Mouse (Mus musculus) kidney, postnatal 25 days (tissue): ENCODE measurements around the gene Naxe.
A peak's percentile ranks its signal among the peaks of the same experiment; 100 is the strongest.

Experiments used
- DNase-seq, 2 experiments: peaks; one replicate each; pipeline ENCODE4 v3.0.0; 2021; ENCODE audit warnings: mixed read lengths in 2 of 2

The Naxe gene

DNA sequence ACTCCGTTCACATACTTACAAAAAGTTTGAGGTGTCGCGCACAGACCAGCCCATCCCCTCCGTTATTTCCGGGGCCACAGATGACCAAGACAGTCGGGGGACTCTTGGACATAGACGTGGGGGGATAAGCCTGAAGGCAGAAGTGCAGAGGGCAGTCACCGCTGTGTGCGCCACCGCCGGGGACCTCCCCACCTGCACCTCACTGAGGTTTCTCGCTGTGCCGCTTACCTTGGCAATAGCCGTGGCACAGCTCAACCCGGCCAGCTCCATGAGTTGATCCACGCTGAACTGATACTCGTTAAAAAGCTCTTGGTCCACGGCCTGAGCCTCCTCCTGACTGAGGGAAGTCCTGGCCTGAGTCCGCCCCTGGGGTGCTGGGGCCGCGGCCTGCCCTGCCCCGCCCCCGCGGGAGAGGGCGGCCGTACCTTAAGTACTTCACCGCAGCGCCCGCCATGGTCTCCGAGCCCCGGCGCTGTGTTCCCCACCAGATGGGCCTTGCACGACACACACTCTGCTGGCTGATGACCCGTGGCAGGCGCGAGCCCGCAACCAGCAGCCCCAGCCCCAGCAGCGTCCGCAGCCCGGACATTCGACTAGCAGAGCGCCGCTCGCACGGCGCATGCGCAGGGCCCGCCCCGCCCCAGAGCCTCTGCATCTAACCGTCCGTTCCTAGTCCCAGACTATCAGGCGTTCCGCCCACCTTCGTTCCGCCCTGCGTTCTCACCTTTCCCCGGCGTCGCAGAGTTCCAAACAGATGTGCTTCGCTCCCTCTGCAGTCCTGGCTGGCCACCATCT, at the start of gene Naxe:
Gene Naxe, minus strand, starts transcription at position 594 of the 795 bp plus-strand sequence.
- peak; percentile 87 to 93 for DNase-seq

GRCm38 (mm10) chr3:88106126-88106525, 47.8 kb upstream of the Naxe start:
- DNase-seq = no peak

GRCm38 (mm10) chr3:88102611-88103010, 44.3 kb upstream of the Naxe start:
- peak; percentile 30 to 64 for DNase-seq

DNA sequence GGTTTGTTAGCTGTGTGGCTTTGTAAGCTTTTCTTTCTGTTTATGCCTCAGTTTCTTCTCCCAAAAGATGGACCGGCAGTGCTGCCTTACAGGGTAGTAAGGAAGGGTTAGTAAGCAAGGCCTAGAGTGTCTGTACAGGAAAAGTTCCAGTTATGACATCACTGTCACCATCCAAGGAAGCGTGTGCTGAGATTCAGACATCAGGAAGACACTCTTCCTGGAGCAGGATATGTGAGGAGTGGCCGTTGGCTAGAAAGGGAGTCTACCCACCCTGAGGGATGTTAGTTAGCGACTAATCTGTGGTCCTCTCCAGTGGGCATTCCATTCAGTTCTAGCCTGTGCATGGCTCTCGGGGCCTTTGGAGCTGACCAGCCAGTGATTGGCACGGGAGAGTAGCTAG, 43.9 kb upstream of the Naxe start:
- no peak for DNase-seq

- no peak for DNase-seq
These were observed 43.4 kb upstream of the Naxe start for GRCm38 (mm10) chr3:88101736-88102135.

DNA sequence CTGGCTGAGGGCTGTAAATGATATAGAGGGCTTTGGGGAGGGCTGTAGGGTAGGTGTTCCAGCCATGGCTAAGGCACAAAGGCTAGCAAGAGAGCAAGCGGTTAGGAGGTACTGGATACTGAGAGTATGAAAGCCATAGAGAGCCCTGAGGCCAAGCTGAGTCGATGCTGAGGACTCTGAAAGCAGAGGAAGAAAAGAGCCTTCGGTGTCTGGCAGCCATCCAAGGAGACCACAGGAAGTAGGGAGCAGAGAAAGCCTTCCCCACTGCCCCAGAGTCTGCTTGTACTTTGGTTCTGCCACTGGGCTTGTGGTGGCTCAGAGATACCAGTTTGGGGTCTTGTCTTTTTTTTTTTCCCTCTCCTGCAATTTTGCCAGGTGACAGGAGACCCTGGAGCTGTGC, 42.0 kb upstream of the Naxe start:
- DNase-seq = peak in 1 of 2 experiments; percentile 14

DNA sequence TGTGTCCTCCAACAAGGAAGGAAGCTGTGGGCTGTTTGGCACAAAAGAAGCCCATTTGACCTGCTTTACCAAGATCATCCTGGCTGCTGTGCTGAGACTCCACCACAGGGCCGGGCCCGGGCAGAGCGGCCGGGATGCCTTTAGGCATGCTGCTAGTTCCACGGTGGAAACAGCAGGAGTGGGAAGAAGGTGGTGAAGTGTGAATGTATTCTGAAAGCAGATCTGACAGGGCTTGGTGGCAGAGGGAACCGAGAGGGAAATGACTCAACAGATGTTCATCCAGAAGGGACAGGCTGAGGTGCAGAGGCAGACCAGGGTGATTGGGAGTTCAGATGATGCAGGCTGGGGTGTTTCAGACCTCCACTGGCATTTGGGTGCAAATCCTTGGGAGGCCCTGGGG, 39.4 kb upstream of the Naxe start:
- no peak for DNase-seq

- DNase-seq = no peak
These were observed 35.8 kb upstream of the Naxe start for GRCm38 (mm10) chr3:88094126-88094525.

DNA sequence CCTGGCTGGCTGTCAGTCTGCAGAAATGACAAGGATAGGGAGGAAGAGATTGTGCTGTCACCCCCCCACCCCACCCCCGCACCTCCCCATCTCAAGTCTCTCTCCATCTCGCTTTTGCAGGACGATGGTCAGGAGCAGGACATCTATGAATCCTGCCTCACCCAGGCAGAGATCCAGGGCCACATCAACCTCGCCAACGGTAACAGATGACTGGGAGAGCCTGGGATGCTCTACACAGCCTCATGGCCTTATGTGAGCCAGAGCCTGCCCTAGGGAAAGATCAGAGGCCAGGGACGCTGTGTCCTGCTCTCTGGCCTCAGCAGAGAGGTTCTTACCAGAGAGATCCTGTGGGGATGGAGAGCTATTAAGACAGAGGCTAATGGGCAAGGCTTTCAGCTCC, 32.3 kb upstream of the Naxe start:
- no peak for DNase-seq

- DNase-seq = no peak
These were observed 31.8 kb upstream of the Naxe start for GRCm38 (mm10) chr3:88090106-88090505.

- peak in 1 of 2 experiments; percentile 52 for DNase-seq
These were observed 29.4 kb upstream of the Naxe start for GRCm38 (mm10) chr3:88087688-88088087.

DNA sequence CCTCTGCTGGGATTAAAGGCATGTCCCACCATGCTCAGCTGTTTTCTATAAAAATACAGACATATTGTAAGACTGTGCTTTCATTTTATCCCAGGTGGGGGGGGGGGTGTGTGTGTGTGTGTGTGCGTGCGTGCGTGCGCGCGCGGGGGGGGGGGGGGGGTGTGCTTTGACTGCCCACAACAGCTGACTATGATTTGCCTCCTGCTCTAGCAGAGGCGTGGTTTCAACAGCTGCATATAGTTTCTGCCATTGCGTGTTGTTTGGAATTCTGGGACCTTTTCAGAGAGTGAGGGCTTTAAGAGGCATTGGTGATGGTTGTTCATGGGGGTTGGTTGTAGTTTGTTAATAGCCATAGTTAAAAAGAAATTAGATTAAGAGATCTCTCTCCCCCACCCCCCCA, 27.2 kb upstream of the Naxe start:
- DNase-seq = no peak

- DNase-seq = no peak
These were observed 25.7 kb upstream of the Naxe start for GRCm38 (mm10) chr3:88084001-88084400.

- DNase-seq = no peak
These were observed 24.4 kb upstream of the Naxe start for GRCm38 (mm10) chr3:88082663-88083062.

GRCm38 (mm10) chr3:88082224-88082618, 23.9 kb upstream of the Naxe start:
- DNase-seq = no peak

DNA sequence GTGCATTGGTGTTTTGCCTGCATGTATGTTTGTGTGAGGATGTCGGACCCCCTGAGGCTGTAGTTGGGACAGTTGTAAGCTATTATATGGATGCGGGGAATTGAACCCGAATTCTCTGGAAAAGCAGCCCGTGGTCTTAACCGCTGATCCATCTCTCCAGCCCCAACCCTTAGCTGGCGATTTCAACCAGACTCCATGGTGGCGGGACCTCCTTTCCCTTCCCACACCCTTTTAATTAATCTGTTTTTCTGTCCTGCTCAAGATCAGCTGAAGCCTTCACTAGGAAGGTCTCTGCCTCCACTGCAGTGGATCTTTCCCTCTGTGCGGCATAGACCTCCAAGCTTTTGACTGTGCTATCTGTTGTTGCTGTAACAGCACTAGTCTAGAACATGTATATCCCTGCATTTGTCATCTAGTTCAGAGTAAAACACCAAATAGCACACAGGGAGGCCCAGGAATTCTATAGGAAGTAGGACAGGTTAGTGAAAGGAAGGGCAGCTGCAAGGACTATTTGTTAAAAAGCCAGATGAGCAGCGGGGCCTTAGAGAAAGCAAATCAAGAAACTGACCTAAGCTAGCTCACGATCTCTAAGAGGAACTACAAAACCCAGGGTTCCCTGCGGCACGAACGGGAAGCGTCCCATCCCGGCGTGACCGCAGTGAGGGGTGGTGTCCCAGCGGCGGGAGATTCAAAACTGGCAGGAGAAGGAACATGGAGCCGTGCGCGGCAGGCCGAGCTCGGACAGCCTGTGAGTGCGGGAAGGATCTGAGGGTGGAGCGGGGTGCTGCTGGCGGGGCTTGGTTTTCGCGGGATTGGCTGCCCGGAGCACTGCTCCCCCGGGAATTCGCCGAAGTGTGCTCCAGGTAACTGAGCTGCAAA, 23.3 kb upstream of the Naxe start, which contains the start of gene Iqgap3:
Gene Iqgap3, plus strand, starts transcription at position 627 of the 879 bp plus-strand sequence.
- DNase-seq = peak; percentile 94 to 96

GRCm38 (mm10) chr3:88078204-88078603, 19.9 kb upstream of the Naxe start, which contains the start of gene Ttc24:
TSS of gene Ttc24 (minus strand) at chr3:88078304.
- no peak for DNase-seq

GRCm38 (mm10) chr3:88077441-88077840, 19.1 kb upstream of the Naxe start:
- no peak for DNase-seq

DNA sequence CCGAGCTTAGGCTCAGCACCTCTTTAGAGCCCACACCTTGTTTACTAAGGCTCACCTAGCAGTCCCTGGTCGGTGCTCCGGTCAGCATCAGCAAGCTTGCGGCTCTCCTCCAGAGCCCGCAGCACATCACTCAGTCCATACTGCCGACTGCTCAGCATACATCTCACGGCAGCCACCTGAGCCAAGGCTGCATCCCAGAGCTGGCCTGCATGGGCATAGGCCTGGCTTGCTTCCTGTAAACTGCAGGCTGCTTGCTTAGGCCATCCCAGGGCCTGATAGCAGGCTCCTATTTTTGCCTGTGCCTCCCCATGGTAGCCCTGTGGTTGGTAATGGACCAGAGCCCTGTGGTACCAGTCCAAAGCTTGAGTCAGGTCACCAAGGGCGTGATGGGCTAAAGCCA, 16.5 kb upstream of the Naxe start:
- no peak for DNase-seq

- DNase-seq = no peak
These were observed 16.1 kb upstream of the Naxe start for GRCm38 (mm10) chr3:88074351-88074750.

DNA sequence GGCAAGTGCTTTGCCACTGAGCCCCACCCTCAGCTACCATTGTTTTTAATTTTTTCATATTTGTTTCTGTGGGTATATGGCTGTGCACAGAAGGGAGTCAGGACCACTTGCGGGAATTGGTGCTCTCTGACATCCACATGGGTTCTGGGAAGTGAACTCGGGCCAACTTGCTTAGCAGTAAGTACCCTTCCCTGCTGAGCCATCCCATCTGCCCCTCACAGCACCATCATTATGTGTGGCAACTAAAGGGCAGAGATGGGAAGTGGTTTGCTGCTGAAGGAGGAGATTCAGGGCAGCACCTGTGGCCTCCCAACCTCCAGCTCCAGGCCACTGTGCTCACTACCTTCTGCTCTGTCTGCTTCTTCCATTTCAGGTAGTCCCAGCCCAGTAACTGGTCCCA, 15.3 kb upstream of the Naxe start:
- no peak for DNase-seq

GRCm38 (mm10) chr3:88071783-88072182, 13.5 kb upstream of the Naxe start:
- peak; percentile 81 to 88 for DNase-seq

- DNase-seq = peak in 1 of 2 experiments; percentile 13
These were observed 10.1 kb upstream of the Naxe start for GRCm38 (mm10) chr3:88068386-88068785.

DNA sequence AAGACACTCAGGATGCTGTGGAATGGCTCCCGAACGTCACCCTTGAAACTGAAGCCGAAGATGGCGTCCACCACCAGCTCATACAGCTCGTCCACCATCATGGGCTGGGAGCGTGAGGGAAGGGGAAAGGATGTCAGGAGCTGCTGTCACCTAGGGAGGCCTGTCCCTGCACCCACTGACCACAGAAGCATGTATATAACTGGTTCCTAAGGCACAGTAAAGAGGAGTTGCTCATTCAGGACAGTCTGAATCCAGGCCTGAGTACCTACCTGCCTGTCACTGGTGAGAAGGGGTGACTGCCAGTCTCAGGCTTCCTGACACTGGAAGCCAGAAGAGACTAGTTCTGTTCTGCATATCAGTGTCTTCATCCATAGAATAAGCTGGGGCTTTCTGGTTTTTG, 1.3 kb downstream of the Naxe start:
- no peak for DNase-seq
